Mouse (Mus musculus): Measurements from ENCODE around the gene Map3k1. TPM values are rescaled to one million over a fixed set of nuclear protein-coding genes. Genes with fewer than 3 reads are reported as not detected.

Map3k1 gene
- polyA plus RNA-seq, 1 experiment from 2014 or later: 17.9 TPM

DNA sequence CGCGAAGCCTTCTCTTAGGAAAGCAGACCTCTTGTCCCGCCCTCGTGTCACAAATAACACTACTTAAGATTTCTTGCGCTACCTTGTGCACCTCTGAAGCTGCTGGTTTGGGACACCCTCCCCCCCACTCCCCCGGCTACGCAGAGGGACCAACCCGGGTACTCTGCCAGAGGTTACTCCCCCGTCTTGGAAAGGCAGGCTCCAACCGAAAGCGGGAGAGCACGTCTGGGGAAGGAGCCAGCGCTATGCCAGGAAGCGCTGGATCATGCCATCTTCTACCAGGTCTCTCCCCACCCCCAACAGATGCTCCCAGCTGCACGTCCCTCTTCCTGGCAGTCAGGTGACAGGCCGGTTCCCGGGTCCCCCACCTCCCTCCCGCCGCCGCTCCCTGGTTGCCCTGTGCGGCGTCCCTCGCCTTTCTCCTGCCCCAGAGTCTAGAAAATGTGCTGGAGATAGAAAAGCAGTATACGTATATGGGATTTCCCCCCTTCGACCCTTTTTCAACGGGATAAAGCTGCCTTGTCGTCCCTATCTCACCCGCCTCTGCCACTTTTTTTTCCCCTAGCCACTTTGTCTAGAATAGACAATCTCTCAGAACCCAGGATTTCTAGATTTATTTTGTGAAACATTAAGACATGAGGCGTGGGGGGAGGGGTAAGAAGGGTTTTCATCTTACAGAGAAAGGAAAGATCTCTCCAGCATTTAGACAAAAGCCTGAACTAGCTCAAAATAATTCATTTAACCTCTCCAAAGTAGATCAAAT, 854 bp upstream of the Map3k1 start:
- peak overlapping the region; percentile 94 for H3K4me3 ChIP-seq

DNA sequence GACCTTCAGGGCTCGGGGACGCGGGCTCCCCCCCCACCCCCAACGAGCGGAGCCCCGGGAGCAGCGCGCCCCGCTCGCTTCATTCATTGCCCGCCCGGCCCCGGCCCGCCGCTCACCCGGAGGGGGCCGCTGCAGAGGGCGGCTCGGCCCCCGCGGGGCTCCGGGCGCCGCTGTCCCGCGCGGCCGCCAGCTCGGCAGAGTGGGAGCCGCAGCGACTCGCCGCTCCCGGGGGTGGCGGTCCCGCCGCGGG, 481 bp downstream of the Map3k1 start:
- no peaks in the 10 kb centered on the region for H3K9me3 ChIP-seq
- H3K9ac ChIP-seq: peak overlapping the region; percentile 91
- peak overlapping the region; percentile 94 for H3K4me3 ChIP-seq
- 0% methylated on average over 2 of the region's 38 CpGs for WGBS
- H3K27ac ChIP-seq: peak overlapping the region; percentile 96
- peak; percentile 53 for ATAC-seq (ENCODE audit: insufficient number of reproducible peaks, insufficient read depth, low FRiP score, low TSS enrichment)
- H3K4me2 ChIP-seq (replicated peaks): peak overlapping the region; percentile 86
- no peaks in the 10 kb centered on the region for H3K36me3 ChIP-seq
- peaks cover 30% of the 10 kb centered on the region for H3K4me1 ChIP-seq
- H3K27me3 ChIP-seq: no peaks in the 10 kb centered on the region

More for the DNA sequence above, 854 bp upstream of the Map3k1 start:
- Histone ChIP-seq H3K36me3 (no peaks in the 10 kb centered on the region), H3K4me2 (replicated peaks) (peak overlapping the region; percentile 93), H3K27me3 (no peaks in the 10 kb centered on the region), H3K4me1 (peaks cover 16% of the 10 kb centered on the region), H3K9me3 (no peaks in the 10 kb centered on the region), H3K9ac (peak overlapping the region; percentile 91), H3K27ac (peak overlapping the region; percentile 79)
- ATAC-seq (ENCODE audit: insufficient number of reproducible peaks, insufficient read depth, low FRiP score, low TSS enrichment): 0 out of 2 replicates have a peak, but pooled peaks have one; percentile 48
- WGBS: under 1% methylated on average over 29 of the region's 29 CpGs

DNA sequence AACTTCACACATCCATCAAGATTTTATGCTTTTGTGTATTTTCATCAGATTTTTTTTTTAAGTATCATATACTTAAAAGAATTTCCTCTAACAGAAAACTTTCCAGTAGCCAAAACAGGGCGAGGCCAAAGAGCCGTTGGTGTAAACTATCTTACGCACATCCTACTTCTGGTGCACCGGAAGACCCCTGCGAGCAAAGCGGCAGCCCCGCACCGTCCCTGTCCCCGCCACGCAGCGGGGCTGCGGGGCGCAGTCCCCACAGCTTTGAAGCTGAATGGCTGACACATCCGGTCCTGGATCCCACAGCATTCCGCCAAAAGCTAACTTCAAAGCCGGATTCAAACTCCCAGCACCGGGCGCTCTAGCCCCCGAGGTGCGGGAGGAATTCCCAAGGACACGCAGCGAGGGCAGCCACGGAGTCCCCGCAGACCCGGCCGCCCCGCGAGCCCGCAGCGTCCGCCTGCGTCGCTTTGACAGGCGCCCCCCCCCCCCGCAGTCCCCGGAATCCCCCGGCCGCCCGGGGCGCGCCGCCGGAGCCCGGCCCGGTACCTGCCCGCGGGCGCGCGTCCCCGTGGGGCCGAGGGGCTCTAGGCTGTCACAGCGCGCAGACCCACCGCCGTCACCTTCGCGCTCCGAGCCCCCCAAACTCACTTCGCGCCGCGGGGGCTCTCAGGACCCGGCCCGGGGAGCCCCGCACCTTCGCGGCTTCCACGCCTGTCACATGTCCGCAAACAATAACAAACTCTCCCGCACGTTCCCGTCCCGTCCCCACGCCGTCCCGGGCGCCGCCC, 1.0 kb downstream of the Map3k1 start:
- Histone ChIP-seq H3K4me3 (peak overlapping the region; percentile 94), H3K27me3 (no peaks in the 10 kb centered on the region), H3K27ac (peak overlapping the region; percentile 96), H3K36me3 (no peaks in the 10 kb centered on the region), H3K9me3 (no peaks in the 10 kb centered on the region), H3K4me1 (peaks cover 34% of the 10 kb centered on the region), H3K9ac (peak overlapping the region; percentile 91), H3K4me2 (replicated peaks) (peak overlapping the region; percentile 86)
- ATAC-seq (ENCODE audit: insufficient number of reproducible peaks, insufficient read depth, low FRiP score, low TSS enrichment): peak; percentile 7; the same call in 1 of the 2 replicates
- WGBS: under 1% methylated on average over 62 of the region's 79 CpGs

- peak overlapping the region; percentile 91 for H3K9ac ChIP-seq
- 1% methylated on average over 11 of the region's 11 CpGs for WGBS
- H3K27ac ChIP-seq: no peak overlapping the region
- H3K9me3 ChIP-seq: no peaks in the 10 kb centered on the region
- no peak for ATAC-seq (ENCODE audit: insufficient number of reproducible peaks, insufficient read depth, low FRiP score, low TSS enrichment)
- H3K4me3 ChIP-seq: peak overlapping the region; percentile 94
- H3K4me2 ChIP-seq (replicated peaks): peak overlapping the region; percentile 86
- no peaks in the 10 kb centered on the region for H3K27me3 ChIP-seq
- no peaks in the 10 kb centered on the region for H3K36me3 ChIP-seq
- peaks cover 38% of the 10 kb centered on the region for H3K4me1 ChIP-seq
Observed at GRCm38 (mm10) chr13:111807105-111807595, 1.6 kb downstream of the Map3k1 start.

DNA sequence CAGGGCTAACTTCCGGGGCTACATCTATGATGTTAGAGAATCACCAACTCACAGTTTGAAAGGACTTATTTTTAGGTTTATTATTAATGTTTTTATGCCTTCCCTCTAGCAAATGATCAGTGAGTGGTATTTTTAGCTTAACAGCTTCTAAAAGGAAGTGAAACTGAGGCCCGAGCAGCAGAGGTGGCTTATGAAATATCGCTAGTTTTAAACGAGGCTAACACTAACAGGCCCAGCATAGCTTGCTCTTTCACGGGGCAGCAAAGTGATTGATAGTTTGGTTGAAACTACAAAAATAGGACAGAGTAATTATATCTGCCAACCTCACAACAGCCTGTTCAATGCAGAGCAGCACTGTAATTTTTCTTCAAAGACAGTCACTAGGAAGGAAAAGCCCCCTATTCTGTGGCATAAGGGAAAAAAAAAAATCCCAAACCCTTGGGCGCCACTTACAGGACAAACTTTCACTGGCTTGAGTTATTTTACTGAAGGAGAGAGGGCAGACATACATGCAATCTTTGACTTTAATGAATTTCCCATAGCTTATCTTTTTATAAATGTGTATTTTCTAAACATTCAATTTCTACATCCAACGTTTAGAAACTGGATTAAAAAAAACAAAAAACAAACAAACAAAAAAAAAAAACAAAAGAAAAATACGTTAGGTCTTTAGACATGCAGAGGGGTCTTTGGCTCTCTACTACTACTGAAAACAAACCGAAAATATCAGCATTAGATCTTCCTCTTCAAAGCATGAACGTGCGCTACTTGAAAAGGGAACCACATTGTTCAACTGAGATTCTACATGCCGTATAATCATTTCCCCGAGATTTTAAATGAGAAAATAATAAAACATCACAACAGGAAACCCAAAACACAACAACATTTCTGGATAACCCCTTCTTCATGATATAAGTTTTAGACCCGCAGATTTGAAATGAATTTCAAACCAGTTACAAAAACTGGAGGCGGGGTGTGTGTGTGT, 2.8 kb downstream of the Map3k1 start:
- Histone ChIP-seq H3K27me3 (no peaks in the 10 kb centered on the region), H3K27ac (no peak overlapping the region), H3K4me2 (replicated peaks) (no peak overlapping the region), H3K4me1 (peaks cover 50% of the 10 kb centered on the region), H3K36me3 (no peaks in the 10 kb centered on the region), H3K9ac (no peak overlapping the region), H3K9me3 (no peaks in the 10 kb centered on the region), H3K4me3 (no peak overlapping the region)
- no peak for ATAC-seq (ENCODE audit: insufficient number of reproducible peaks, insufficient read depth, low FRiP score, low TSS enrichment)
- WGBS: 50% methylated on average over 15 of the region's 15 CpGs

DNA sequence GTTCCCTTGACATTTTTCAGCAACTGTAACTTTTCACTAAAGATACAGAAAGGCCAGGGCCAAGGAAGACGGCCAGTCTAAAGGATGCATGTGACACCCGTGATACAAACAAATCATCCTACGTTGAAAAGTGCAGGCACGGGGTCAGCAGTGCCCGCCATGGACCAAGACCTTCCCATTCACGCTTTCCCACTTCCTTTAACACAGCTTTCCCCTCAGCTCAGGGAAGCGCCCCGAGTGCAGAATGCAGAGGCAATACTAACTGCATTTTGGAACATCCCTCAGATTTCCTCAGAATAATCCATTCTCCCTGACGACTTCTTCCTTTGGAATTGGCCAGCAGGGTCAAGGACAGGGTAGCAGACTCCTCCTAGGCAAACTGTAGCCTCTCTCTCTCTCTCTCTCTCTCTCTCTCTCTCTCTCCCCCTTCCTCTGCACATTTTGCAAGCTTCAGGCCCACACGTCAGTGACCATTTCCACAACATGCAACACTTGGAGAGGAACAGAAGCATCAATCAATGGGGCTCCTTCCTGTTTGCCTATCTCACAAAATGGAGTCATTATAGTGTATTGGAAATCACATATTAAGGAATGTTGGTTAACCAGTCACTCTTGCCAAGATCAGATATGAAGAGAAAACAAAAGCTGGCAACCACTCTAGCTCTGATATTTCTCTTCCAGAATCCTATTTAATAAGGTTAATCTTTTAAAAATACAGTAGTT, 3.7 kb downstream of the Map3k1 start:
- 63% methylated on average over 10 of the region's 10 CpGs for WGBS
- H3K27me3 ChIP-seq: no peaks in the 10 kb centered on the region
- no peak overlapping the region for H3K4me3 ChIP-seq
- no peak for ATAC-seq (ENCODE audit: insufficient number of reproducible peaks, insufficient read depth, low FRiP score, low TSS enrichment)
- no peak overlapping the region for H3K27ac ChIP-seq
- peaks cover 53% of the 10 kb centered on the region for H3K4me1 ChIP-seq
- no peaks in the 10 kb centered on the region for H3K9me3 ChIP-seq
- no peaks in the 10 kb centered on the region for H3K36me3 ChIP-seq
- no peak overlapping the region for H3K4me2 ChIP-seq (replicated peaks)
- H3K9ac ChIP-seq: no peak overlapping the region

DNA sequence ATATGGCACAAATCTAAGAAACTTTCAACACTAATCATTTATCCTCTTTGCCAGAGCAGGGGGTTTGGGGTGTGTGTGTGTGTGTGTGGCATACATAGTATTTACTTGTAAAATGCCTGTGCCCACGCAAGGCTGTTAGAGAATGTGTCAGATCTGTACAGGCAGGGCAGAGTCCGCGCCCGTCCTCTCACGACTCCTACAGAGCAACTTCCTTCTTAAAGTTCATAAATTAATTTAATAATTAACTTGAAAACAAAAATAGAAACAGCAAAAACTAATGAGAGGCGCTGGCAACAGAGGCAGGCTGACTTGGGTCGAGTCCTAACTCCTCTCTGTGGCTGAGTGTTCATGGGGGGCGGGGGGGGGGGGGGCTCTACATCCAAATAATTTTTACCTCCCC, 4.6 kb downstream of the Map3k1 start:
- no peak overlapping the region for H3K27ac ChIP-seq
- no peaks in the 10 kb centered on the region for H3K9me3 ChIP-seq
- H3K9ac ChIP-seq: no peak overlapping the region
- no peak overlapping the region for H3K4me2 ChIP-seq (replicated peaks)
- peaks cover 50% of the 10 kb centered on the region for H3K4me1 ChIP-seq
- WGBS: 70% methylated on average over 8 of the region's 8 CpGs
- no peak for ATAC-seq (ENCODE audit: insufficient number of reproducible peaks, insufficient read depth, low FRiP score, low TSS enrichment)
- H3K36me3 ChIP-seq: no peaks in the 10 kb centered on the region
- H3K27me3 ChIP-seq: no peaks in the 10 kb centered on the region
- H3K4me3 ChIP-seq: no peak overlapping the region

DNA sequence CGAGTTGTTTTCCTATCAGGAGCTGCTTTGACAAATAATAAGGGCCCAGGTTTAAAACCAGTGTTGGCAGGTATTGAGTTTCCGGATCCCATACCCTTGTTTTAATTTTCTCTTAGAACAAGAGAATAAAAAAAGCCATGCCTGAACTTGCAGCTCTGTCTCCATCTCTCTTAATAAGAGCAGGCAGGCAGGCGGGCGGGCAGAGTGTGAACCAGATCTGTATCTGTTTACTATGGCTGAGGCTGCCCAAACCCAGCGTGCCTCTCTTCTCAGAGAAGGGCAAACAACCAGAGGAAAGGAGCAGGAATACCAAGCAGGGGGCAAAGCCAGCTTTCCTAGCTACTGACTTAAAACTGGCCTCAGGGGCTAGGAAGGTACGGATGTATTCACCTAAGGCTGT, 5.3 kb downstream of the Map3k1 start:
- H3K4me3 ChIP-seq: no peak overlapping the region
- H3K27me3 ChIP-seq: no peaks in the 10 kb centered on the region
- no peaks in the 10 kb centered on the region for H3K36me3 ChIP-seq
- no peak overlapping the region for H3K4me2 ChIP-seq (replicated peaks)
- no peak for ATAC-seq (ENCODE audit: insufficient number of reproducible peaks, insufficient read depth, low FRiP score, low TSS enrichment)
- H3K4me1 ChIP-seq: peaks cover 55% of the 10 kb centered on the region
- H3K9ac ChIP-seq: no peak overlapping the region
- H3K9me3 ChIP-seq: no peaks in the 10 kb centered on the region
- H3K27ac ChIP-seq: no peak overlapping the region
- 45% methylated on average over 6 of the region's 6 CpGs for WGBS

- Histone ChIP-seq H3K9me3 (no peaks in the 10 kb centered on the region), H3K4me3 (no peak overlapping the region), H3K36me3 (no peaks in the 10 kb centered on the region), H3K27me3 (no peaks in the 10 kb centered on the region), H3K4me2 (replicated peaks) (no peak overlapping the region), H3K9ac (no peak overlapping the region), H3K27ac (no peak overlapping the region), H3K4me1 (peaks cover 61% of the 10 kb centered on the region)
- 84% methylated on average over 11 of the region's 11 CpGs for WGBS
- ATAC-seq (ENCODE audit: insufficient number of reproducible peaks, insufficient read depth, low FRiP score, low TSS enrichment): no peak
Observed at GRCm38 (mm10) chr13:111802900-111803299, 5.9 kb downstream of the Map3k1 start.

GRCm38 (mm10) chr13:111802271-111802665, 6.5 kb downstream of the Map3k1 start:
- WGBS: 72% methylated on average over 2 of the region's 2 CpGs
- ATAC-seq (ENCODE audit: insufficient number of reproducible peaks, insufficient read depth, low FRiP score, low TSS enrichment): no peak
- peaks cover 68% of the 10 kb centered on the region for H3K4me1 ChIP-seq
- H3K9ac ChIP-seq: no peak overlapping the region
- H3K27me3 ChIP-seq: no peaks in the 10 kb centered on the region
- no peaks in the 10 kb centered on the region for H3K9me3 ChIP-seq
- H3K4me2 ChIP-seq (replicated peaks): no peak overlapping the region
- H3K27ac ChIP-seq: 0 out of 2 replicates have a peak overlapping the region, but pooled peaks have one; percentile 6
- no peaks in the 10 kb centered on the region for H3K36me3 ChIP-seq
- H3K4me3 ChIP-seq: no peak overlapping the region

Data from embryonic facial prominence, embryonic 12.5 days (tissue).